Mouse (Mus musculus) midbrain, embryonic 13.5 days (tissue): ENCODE measurements around the gene Brinp2. TPM values are rescaled to one million over a fixed set of nuclear protein-coding genes. Genes with fewer than 3 reads are reported as not detected.
A peak's percentile ranks its signal among the peaks of the same experiment; 100 is the strongest.

ENCODE experiments used
- ATAC-seq: fragments of 200-750 bp; cut with Nextera tagmentation; 2 replicates; pipeline ENCODE4 v1.8.0; 2017; ENCODE audit warnings: mild to moderate bottlenecking, moderate TSS enrichment, moderate library complexity
- H3K27ac ChIP-seq: fragments of 300-500 bp; sonication (generic); 2 replicates; pipeline ENCODE4 v1.5.1; 2015; ENCODE audit warnings: inconsistent platforms, mild to moderate bottlenecking, moderate library complexity
- H3K27me3 ChIP-seq: fragments of 300-500 bp; sonication (generic); 2 replicates; pipeline ENCODE4 v1.6.1; 2015; ENCODE audit warnings: mild to moderate bottlenecking, inconsistent platforms
- H3K36me3 ChIP-seq: fragments of 300-500 bp; sonication (generic); 2 replicates; pipeline ENCODE4 v1.6.1; 2015; ENCODE audit warnings: mild to moderate bottlenecking, inconsistent platforms
- H3K4me1 ChIP-seq: fragments of 300-500 bp; sonication (generic); replicated peaks from 2 replicates; pipeline ENCODE4 v1.6.1; 2015; ENCODE audit warnings: inconsistent platforms
- H3K4me2 ChIP-seq: fragments of 300-500 bp; sonication (generic); replicated peaks from 2 replicates; pipeline ENCODE4 v1.6.1; 2015; ENCODE audit warnings: moderate library complexity, mild to moderate bottlenecking, inconsistent platforms
- H3K4me3 ChIP-seq: fragments of 300-500 bp; sonication (generic); replicated peaks from 2 replicates; pipeline ENCODE4 v1.5.1; 2015; ENCODE audit warnings: mild to moderate bottlenecking, inconsistent platforms
- H3K9ac ChIP-seq: fragments of 300-500 bp; sonication (generic); replicated peaks from 2 replicates; pipeline ENCODE4 v1.6.1; 2015; ENCODE audit warnings: mild to moderate bottlenecking, inconsistent platforms
- H3K9me3 ChIP-seq: fragments of 300-500 bp; sonication (generic); 2 replicates; pipeline ENCODE4 v1.6.1; 2016; ENCODE audit warnings: mild to moderate bottlenecking, inconsistent platforms
- WGBS: fragments of 180-500 bp; shearing (Covaris S2); methylation state at CpG from one replicate; pipeline ENCODE4 v1.1.7; 2015; 5-methylcytosine and 5-hydroxymethylcytosine counted together
- polyA plus RNA-seq: library from polyadenylated mRNA; unstranded; fragments of >200 nt; fragmentation: Nextera tagmentation; extraction: Ambion mirVana; gene quantifications from 2 replicates; pipeline ENCODE4 v1.2.1, GENCODE M21; 2015

Gene Brinp2
- polyA plus RNA-seq = 18.5 and 18.9 TPM in 2 replicates

DNA sequence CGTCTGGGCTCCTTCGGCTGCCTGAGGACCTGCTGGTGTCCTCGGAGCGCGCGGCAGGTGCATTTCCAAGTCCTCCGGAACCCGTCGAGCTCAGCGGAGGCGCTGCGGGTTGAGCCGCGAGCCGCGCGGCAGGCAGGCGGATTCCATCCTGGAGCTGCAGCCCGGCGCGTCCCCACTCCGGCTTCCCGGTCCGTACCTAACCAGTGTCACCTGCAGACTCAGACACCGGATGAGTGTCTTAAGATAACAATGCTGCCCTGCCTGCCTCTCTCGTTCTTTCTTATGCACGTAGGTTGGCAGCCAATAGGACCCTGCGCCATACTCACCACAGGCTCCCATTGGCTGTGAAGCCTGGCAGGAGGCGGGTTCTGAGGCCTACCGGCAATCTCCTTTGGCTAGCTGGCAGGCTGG lies at the start of gene Brinp2:
Brinp2 (minus strand) TSS at position 276 of the 411 bp plus-strand sequence.
- ATAC-seq = peak; percentile 99
- peak within 1 kb of the TSS; percentile 80 for H3K27ac ChIP-seq
- peaks cover 13% of the 10 kb centered on the region for H3K27me3 ChIP-seq

DNA sequence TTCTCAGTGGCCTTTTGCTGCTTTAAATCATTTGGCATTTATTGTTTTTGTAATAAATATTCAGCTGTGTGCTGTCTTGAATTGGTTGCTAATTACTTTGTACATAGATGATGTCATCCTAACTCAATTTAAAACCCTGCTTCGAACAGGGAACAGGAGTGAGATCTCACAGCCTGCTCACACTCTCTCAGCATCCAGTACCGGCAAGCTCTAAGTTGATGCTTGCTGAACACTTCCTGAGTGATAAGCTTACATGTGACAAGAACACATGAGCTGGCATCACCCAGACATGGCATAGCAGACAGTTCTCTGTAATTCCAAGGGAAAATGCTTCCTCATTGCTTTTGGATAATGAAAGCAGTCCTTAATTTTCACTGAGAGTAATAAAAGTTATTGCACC lies 44.8 kb upstream of the Brinp2 start:
- WGBS = 65% methylated on average over 2 of the region's 2 CpGs
- peaks cover 24% of the 10 kb centered on the region for H3K4me1 ChIP-seq
- 0 out of 2 replicates have a peak, but pooled peaks cover 9% of the 10 kb centered on the region for H3K36me3 ChIP-seq
- H3K27me3 ChIP-seq = no peaks in the 10 kb centered on the region
- no peaks in the 10 kb centered on the region for H3K9me3 ChIP-seq
- H3K9ac ChIP-seq = no peak overlapping the region
- ATAC-seq = no peak
- H3K4me2 ChIP-seq = no peak overlapping the region
- no peak overlapping the region for H3K4me3 ChIP-seq
- H3K27ac ChIP-seq = no peak overlapping the region

More for the DNA sequence above, at the start of gene Brinp2:
- Histone ChIP-seq H3K9me3 (no peaks in the 10 kb centered on the region), H3K4me1 (peaks cover 40% of the 10 kb centered on the region), H3K4me2 (peak within 1 kb of the TSS; percentile 79), H3K36me3 (no peaks in the 10 kb centered on the region), H3K4me3 (peak within 1 kb of the TSS; percentile 65), H3K9ac (peak within 1 kb of the TSS; percentile 81)
- WGBS = under 1% methylated on average over 30 of the region's 30 CpGs

DNA sequence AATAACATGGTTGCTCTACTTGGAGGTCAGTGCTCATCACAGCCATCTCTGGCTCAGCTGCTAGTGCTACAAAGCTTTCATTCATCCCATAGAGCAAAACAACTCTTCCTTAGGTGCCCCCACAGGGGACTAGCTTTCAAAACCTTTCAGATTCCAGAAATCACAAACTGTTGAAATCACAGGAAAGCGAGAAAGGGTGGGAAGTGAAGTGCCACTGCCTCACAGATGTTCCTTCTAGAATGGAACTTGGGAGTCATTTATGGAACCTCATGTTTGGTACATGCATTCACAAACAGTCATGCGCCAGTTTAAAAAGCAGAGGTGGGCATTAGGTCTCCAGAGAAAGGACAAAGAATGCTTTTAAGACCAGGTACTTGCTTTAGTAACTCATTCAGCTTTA lies 40.9 kb upstream of the Brinp2 start:
- 95% methylated on average over 2 of the region's 2 CpGs for WGBS
- H3K27me3 ChIP-seq = no peaks in the 10 kb centered on the region
- H3K9me3 ChIP-seq = no peaks in the 10 kb centered on the region
- no peak overlapping the region for H3K4me2 ChIP-seq
- no peaks in the 10 kb centered on the region for H3K36me3 ChIP-seq
- H3K4me1 ChIP-seq = no peaks in the 10 kb centered on the region
- H3K4me3 ChIP-seq = no peak overlapping the region
- ATAC-seq = no peak
- no peak overlapping the region for H3K9ac ChIP-seq
- H3K27ac ChIP-seq = no peak overlapping the region

DNA sequence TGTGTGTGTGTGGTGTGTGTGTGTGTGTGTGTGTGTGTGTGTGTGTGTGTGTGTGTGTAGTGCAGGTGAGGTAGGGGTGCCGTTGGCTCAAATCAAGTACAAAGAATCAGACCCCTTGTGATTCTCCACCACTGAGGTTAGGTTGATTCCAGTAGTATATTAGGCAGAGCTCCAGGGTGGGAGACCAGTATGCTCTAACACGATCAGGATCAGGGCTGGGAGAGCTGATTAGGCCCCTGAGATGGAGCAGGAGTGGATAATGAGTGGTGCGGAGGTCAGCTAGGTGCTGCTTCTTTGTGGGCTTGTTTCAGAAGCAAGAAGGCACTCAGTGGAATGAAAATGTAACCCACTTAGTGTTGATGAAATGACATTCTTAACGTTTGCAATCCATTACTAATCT lies 34.6 kb upstream of the Brinp2 start:
- peak; percentile 51; the same call in 1 of the 2 replicates for ATAC-seq
- no peak overlapping the region for H3K9ac ChIP-seq
- peak overlapping the region; percentile 72 for H3K27ac ChIP-seq

DNA sequence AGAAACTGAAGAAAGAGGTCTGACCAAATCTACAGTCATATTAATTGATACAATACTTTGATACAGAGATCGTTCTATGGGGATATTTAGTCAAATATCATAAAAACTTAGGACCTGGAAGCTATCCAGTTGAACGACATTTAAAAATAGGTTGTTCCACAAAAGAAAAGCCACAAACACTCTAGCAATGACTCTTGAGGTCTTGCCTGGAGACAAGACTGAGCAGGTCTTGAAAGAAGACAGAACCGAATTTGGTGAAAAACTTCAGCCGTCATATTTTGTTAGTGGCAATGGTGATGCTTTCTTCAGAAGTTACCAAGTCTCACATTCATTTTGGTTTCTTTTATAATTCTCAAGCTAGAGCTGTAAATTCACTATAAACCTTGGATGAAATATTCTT lies 32.9 kb upstream of the Brinp2 start:
- no peak for ATAC-seq
- Histone ChIP-seq H3K4me2 (no peak overlapping the region), H3K27me3 (no peaks in the 10 kb centered on the region), H3K9ac (no peak overlapping the region), H3K4me3 (no peak overlapping the region), H3K4me1 (peaks cover 23% of the 10 kb centered on the region), H3K9me3 (no peaks in the 10 kb centered on the region), H3K27ac (no peak overlapping the region), H3K36me3 (peaks cover 16% of the 10 kb centered on the region)
- 97% methylated on average over 4 of the region's 4 CpGs for WGBS

More for the DNA sequence above, 34.6 kb upstream of the Brinp2 start:
- Histone ChIP-seq H3K4me3 (no peak overlapping the region), H3K27me3 (no peaks in the 10 kb centered on the region), H3K4me1 (peaks cover 23% of the 10 kb centered on the region), H3K36me3 (peaks cover 9% of the 10 kb centered on the region), H3K9me3 (no peaks in the 10 kb centered on the region), H3K4me2 (no peak overlapping the region)
- 65% methylated on average over 4 of the region's 4 CpGs for WGBS

DNA sequence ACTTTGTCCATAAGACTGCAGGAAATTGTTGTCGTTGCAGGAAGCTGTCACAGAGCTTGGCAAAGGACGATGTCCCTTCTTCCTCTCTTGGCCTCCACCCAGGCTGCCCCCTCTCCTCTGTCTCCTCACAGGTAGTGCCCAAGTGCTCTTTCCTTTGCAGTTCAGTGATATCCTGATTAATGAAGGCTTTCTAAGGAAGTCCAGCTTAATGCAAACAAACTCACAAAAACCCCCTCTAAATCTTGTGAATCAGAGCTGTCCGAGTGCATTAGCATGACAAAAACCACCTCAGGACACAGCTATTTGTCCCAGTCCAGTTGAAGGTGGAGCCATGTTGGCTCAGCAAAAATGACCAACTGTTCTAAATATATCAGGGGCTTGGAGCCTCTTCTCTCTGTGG lies 30.7 kb upstream of the Brinp2 start:
- peaks cover 28% of the 10 kb centered on the region for H3K4me1 ChIP-seq
- H3K4me3 ChIP-seq = no peak overlapping the region
- H3K27me3 ChIP-seq = no peaks in the 10 kb centered on the region
- H3K9me3 ChIP-seq = no peaks in the 10 kb centered on the region
- H3K4me2 ChIP-seq = no peak overlapping the region
- no peak overlapping the region for H3K9ac ChIP-seq
- peaks cover 18% of the 10 kb centered on the region for H3K36me3 ChIP-seq
- 22% methylated on average over 3 of the region's 3 CpGs for WGBS
- H3K27ac ChIP-seq = no peak overlapping the region
- ATAC-seq = no peak

DNA sequence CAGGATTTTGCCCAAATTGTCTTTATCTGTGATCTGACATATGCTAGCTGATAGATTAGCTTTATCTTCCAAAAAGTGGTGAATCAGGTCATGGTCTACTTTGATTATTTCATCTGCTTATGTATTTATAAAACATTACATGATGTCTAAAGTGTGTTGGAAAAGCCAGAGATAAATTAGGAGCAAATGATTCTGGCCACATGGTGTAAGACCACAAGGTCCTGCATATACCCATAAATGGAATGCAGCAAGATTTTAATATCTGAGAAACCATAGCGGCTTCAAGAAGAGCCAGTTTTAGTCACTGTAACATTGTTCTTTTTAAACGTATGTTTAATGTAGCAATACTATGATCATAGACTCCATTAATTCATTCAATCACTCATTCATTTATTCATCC lies 29.2 kb upstream of the Brinp2 start:
- Histone ChIP-seq H3K27ac (no peak overlapping the region), H3K27me3 (no peaks in the 10 kb centered on the region), H3K36me3 (peaks cover 26% of the 10 kb centered on the region), H3K4me1 (peaks cover 22% of the 10 kb centered on the region), H3K4me2 (no peak overlapping the region), H3K9me3 (no peaks in the 10 kb centered on the region), H3K9ac (no peak overlapping the region), H3K4me3 (no peak overlapping the region)
- WGBS = 97% methylated on average over 2 of the region's 2 CpGs
- no peak for ATAC-seq

DNA sequence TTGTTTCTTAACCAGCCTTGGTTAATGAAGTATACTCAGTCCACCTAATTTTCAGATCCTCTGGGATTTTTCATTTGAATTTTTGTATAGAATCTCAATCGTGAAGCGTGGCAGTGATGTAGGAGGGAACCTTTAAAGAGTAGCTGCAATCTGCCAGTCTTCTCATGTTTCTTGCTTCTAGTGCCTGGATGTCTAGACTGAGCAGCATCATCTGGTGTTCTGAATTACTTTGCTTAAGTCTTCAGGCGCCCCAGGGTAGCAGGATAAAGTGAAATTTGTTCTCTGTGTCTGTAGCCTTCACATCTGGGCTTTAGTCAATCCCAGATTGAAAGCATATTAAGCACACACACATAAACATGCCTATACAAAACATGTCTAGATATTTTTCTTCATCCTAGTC lies 27.1 kb upstream of the Brinp2 start:
- no peak overlapping the region for H3K9ac ChIP-seq
- ATAC-seq = no peak
- no peaks in the 10 kb centered on the region for H3K9me3 ChIP-seq
- H3K36me3 ChIP-seq = peaks cover 36% of the 10 kb centered on the region
- H3K4me2 ChIP-seq = no peak overlapping the region
- peaks cover 15% of the 10 kb centered on the region for H3K4me1 ChIP-seq
- no peak overlapping the region for H3K4me3 ChIP-seq
- H3K27ac ChIP-seq = no peak overlapping the region
- no peaks in the 10 kb centered on the region for H3K27me3 ChIP-seq
- WGBS = 87% methylated on average over 3 of the region's 3 CpGs

DNA sequence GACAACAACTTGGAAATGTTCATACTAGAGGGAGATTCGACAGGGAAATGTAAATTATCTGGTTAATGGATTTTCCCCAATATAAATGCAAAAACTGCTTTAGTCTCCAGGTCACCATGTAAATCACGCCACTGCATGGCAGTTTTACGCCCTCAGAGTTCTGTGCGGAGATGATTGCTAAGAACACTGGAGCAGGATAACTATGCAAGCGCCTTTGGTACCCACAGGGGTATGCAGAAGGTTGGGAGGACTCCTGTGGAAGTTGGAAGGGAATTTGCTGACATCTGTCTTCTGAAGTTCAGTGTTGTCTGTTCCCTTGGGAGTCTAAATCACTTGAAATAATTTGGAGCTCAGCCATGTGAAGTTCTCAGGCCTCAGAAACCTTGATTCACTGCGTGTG lies 26.2 kb upstream of the Brinp2 start:
- no peak overlapping the region for H3K27ac ChIP-seq
- 90% methylated on average over 6 of the region's 6 CpGs for WGBS
- no peak overlapping the region for H3K9ac ChIP-seq

DNA sequence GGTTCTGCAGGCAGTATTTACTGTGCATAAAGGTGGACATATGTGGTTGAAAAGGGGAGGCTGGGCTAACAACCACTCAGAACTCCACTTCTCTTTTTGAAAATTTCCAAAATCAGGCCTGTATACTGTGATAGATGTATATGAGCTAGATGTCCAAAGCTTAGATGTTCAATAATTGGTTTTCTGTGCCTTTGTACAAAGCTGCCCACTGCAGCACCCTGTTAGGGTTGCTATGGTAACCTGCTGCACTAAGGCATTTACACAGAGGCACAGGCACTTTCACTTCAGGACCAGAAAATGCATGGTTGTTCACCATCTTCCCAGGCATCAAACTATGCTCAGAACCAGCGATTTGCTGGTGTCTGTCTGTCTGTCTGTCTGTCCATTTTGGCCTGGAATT lies 8.3 kb upstream of the Brinp2 start:
- ATAC-seq = peak; percentile 51
- 13% methylated on average over 1 of the region's 1 CpGs for WGBS

More for the DNA sequence above, 26.2 kb upstream of the Brinp2 start:
- Histone ChIP-seq H3K4me1 (peaks cover 14% of the 10 kb centered on the region), H3K4me3 (no peak overlapping the region), H3K27me3 (no peaks in the 10 kb centered on the region), H3K4me2 (no peak overlapping the region), H3K9me3 (no peaks in the 10 kb centered on the region), H3K36me3 (peaks cover 35% of the 10 kb centered on the region)
- no peak for ATAC-seq

DNA sequence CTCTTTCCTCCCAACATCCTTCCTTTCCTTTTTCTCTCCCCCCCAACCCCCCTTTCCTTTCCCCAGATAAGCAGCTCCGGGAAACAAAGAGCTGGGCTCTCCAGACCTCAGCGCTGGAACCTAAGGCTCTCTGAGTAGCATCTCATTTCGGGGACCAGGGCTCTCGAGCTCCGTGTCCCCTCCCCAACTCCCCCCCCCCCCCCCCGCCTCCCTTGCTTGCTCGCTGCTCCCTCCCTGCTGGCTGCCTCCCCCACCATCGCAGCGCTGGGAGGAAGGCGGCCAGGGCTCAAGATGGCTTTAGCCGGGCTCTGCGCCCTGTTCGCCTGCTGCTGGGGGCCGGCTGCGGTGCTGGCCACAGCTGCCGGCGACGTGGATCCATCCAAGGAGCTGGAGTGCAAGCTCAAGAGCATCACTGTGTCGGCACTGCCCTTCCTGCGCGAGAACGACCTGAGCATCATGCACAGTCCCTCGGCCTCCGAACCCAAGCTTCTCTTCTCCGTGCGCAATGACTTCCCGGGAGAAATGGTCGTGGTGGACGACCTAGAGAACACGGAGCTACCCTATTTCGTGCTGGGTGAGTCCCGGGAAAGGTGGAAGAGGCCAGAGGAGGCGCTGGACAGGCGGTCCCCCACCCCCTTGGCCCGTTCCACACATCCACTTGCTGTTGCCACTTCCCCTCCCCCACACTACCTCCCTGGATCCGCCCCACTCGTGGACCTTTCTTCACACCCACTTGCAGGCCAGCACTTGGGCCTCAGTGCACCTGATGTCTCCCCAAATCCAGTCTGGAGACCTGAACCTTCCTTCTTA lies 6.4 kb upstream of the Brinp2 start:
- H3K4me1 ChIP-seq = peaks cover 44% of the 10 kb centered on the region
- WGBS = 0% methylated on average over 32 of the region's 37 CpGs
- H3K9ac ChIP-seq = peak overlapping the region; percentile 98
- H3K36me3 ChIP-seq = peaks cover 5% of the 10 kb centered on the region; the same call in 1 of the 2 replicates
- no peaks in the 10 kb centered on the region for H3K9me3 ChIP-seq
- peak overlapping the region; percentile 83 for H3K4me3 ChIP-seq
- peak overlapping the region; percentile 86 for H3K4me2 ChIP-seq
- H3K27me3 ChIP-seq = peaks cover 3% of the 10 kb centered on the region
- ATAC-seq = peak; percentile 90
- H3K27ac ChIP-seq = peak overlapping the region; percentile 98

More for the DNA sequence above, 8.3 kb upstream of the Brinp2 start:
- Histone ChIP-seq H3K9me3 (no peaks in the 10 kb centered on the region), H3K4me3 (peak overlapping the region; percentile 83), H3K4me1 (peaks cover 44% of the 10 kb centered on the region), H3K4me2 (peak overlapping the region; percentile 86), H3K27me3 (no peaks in the 10 kb centered on the region), H3K27ac (peak overlapping the region; percentile 98; the same call in 1 of the 2 replicates), H3K9ac (peak overlapping the region; percentile 98; the same call in 1 of the 2 replicates), H3K36me3 (peaks cover 7% of the 10 kb centered on the region; the same call in 1 of the 2 replicates)

DNA sequence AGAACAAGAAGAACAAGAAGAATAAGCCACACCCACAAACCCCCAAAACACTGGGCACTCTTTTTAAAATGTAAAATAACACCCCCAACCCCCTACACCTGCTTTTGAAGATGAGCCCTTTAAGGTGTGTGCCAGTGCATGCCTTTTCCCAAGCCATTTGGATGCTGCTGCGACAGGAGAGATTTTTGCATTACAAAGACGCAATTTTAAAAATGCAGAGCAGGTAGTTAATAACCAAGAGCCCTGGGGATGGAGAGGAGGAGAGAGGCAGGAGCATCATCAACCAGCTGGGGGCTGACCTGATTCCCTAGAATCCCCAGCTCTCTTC lies 5.8 kb upstream of the Brinp2 start, which contains the start of gene Astn1:
Astn1 (plus strand) TSS at position 310 of the 328 bp plus-strand sequence.
- Histone ChIP-seq H3K9me3 (no peaks in the 10 kb centered on the region), H3K9ac (peak within 1 kb of the TSS; percentile 98), H3K4me1 (peaks cover 42% of the 10 kb centered on the region), H3K4me3 (peak within 1 kb of the TSS; percentile 83), H3K36me3 (no peaks in the 10 kb centered on the region), H3K4me2 (peak within 1 kb of the TSS; percentile 86), H3K27ac (peak within 1 kb of the TSS; percentile 98), H3K27me3 (peaks cover 3% of the 10 kb centered on the region)
- WGBS = 0% methylated on average over 2 of the region's 2 CpGs
- ATAC-seq = no peak; the same call in 1 of the 2 replicates
